Mouse (Mus musculus) layer of hippocampus, adult 18-20 months (tissue): ENCODE results near the gene Tmc5. TPM values are rescaled to one million over a fixed set of nuclear protein-coding genes. Genes with fewer than 3 reads are reported as not detected.
A peak's percentile ranks its signal among the peaks of the same experiment; 100 is the strongest.

ENCODE experiments used
- DNase-seq, 2 experiments: peaks; one replicate each; pipeline ENCODE4 v3.0.0; 2022; ENCODE audit warnings: low spot score in 2 of 2
- long read RNA-seq: library from polyadenylated mRNA; stranded (forward); transcript quantifications from one replicate; pipeline ENCODE4 v2.0.0, GENCODE M21; 2021
- total RNA-seq, 2 experiments: library from RNA; stranded (reverse); gene quantifications; 2 replicates each; pipeline ENCODE4 v1.2.3; 2021

Gene Tmc5
- total RNA-seq: under 1 TPM; 0.38 to 0.40 TPM
- long read RNA-seq: 0 reads

- DNase-seq: no peak
Observed at GRCm38 (mm10) chr7:118597201-118597600, at the start of gene Tmc5. Gene Tmc5, plus strand, starts transcription at chr7:118597297.

GRCm38 (mm10) chr7:118547451-118547850, 49.6 kb upstream of the Tmc5 start:
- DNase-seq: no peak

- no peak for DNase-seq
Observed at GRCm38 (mm10) chr7:118553881-118554280, 43.2 kb upstream of the Tmc5 start.

- no peak for DNase-seq
Observed at GRCm38 (mm10) chr7:118554290-118554689, 42.8 kb upstream of the Tmc5 start.

- DNase-seq: peak in 1 of 2 experiments; percentile 57
Observed at GRCm38 (mm10) chr7:118569121-118569543, 28.0 kb upstream of the Tmc5 start.

- DNase-seq: no peak
Observed at GRCm38 (mm10) chr7:118571350-118571749, 25.7 kb upstream of the Tmc5 start.

- no peak for DNase-seq
Observed at GRCm38 (mm10) chr7:118572039-118572438, 25.1 kb upstream of the Tmc5 start.

GRCm38 (mm10) chr7:118578269-118578668, 18.8 kb upstream of the Tmc5 start:
- no peak for DNase-seq

- DNase-seq: no peak
Observed at GRCm38 (mm10) chr7:118579938-118580337, 17.2 kb upstream of the Tmc5 start.

- DNase-seq: no peak
Observed at GRCm38 (mm10) chr7:118583821-118584220, 13.3 kb upstream of the Tmc5 start.

- DNase-seq: peak; percentile 67 to 81
Observed at GRCm38 (mm10) chr7:118584257-118584907, 12.7 kb upstream of the Tmc5 start, which contains the start of gene Tmc7. Gene Tmc7, minus strand, starts transcription at chr7:118584736.

- DNase-seq: no peak
Observed at GRCm38 (mm10) chr7:118584926-118585325, 12.2 kb upstream of the Tmc5 start.

- DNase-seq: no peak
Observed at GRCm38 (mm10) chr7:118585856-118586255, 11.2 kb upstream of the Tmc5 start.

- no peak for DNase-seq
Observed at GRCm38 (mm10) chr7:118590726-118591305, 6.3 kb upstream of the Tmc5 start.

GRCm38 (mm10) chr7:118592146-118592545, 5.0 kb upstream of the Tmc5 start:
- no peak for DNase-seq

GRCm38 (mm10) chr7:118593567-118594407, 3.3 kb upstream of the Tmc5 start:
- DNase-seq: peak; percentile 50 to 83

- DNase-seq: no peak
Observed at GRCm38 (mm10) chr7:118594611-118595010, 2.5 kb upstream of the Tmc5 start.

GRCm38 (mm10) chr7:118595228-118595627, 1.9 kb upstream of the Tmc5 start:
- DNase-seq: peak; percentile 82 to 95

- no peak for DNase-seq
Observed at GRCm38 (mm10) chr7:118596271-118596670, 826 bp upstream of the Tmc5 start.

GRCm38 (mm10) chr7:118599954-118600631, 3.0 kb downstream of the Tmc5 start:
- no peak for DNase-seq

- no peak for DNase-seq
Observed at GRCm38 (mm10) chr7:118604842-118605241, 7.7 kb downstream of the Tmc5 start.
